Mouse (Mus musculus) ovary, postnatal 14 days (tissue): Measurements from ENCODE around the gene Ppp2r5e.

Experiments used
- DNase-seq: peaks from one replicate; pipeline ENCODE4 v3.0.0; 2022; ENCODE audit warnings: low spot score

Gene Ppp2r5e

GRCm38 (mm10) chr12:75429685-75430396, 166.2 kb downstream of the Ppp2r5e start:
- no peak for DNase-seq

- DNase-seq = no peak
Observed at GRCm38 (mm10) chr12:75428719-75429118, 167.3 kb downstream of the Ppp2r5e start.

- no peak for DNase-seq
Observed at GRCm38 (mm10) chr12:75425882-75426281, 170.2 kb downstream of the Ppp2r5e start.

GRCm38 (mm10) chr12:75424817-75425216, 171.2 kb downstream of the Ppp2r5e start:
- no peak for DNase-seq

- DNase-seq = no peak
Observed at GRCm38 (mm10) chr12:75424359-75424758, 171.7 kb downstream of the Ppp2r5e start.

GRCm38 (mm10) chr12:75416681-75417080, 179.4 kb downstream of the Ppp2r5e start, which contains the start of gene Gphb5:
Gene Gphb5 (minus strand): TSS chr12:75416781.
- no peak for DNase-seq

GRCm38 (mm10) chr12:75414991-75415390, 181.1 kb downstream of the Ppp2r5e start:
- no peak for DNase-seq

GRCm38 (mm10) chr12:75412964-75413363, 183.1 kb downstream of the Ppp2r5e start:
- DNase-seq = no peak
